Mouse (Mus musculus) A20 (cell line): ENCODE measurements around the gene Klk1b5.
"Not testable (repeated sequence)": the region's sequence is repeated elsewhere in the genome, so short reads cannot be mapped to it uniquely, and the experiment has no call there.

ENCODE experiments used
- DNase-seq: peaks from one replicate; pipeline ENCODE4 v3.0.0-alpha.2; 2011; ENCODE audit warnings: low read depth, low spot score

Gene Klk1b5

DNA sequence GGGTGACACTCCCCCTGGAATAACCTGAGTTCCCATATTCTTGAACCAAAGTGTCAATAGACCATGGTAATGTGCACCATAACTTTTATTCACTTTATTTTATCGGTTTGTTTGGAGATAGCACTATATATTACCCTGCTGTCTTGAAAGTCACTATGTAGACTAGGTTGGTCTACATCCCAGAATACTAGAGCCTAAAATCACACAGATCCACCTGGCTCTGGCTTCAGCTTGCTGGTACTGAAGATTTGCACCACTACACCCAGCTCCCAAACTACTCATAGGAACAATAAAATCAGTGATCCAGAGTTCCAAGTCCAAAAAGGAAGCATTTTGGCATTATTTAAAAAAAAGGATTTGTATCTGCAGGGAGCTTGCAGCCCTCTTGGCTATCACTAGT, at the start of gene Klk1b5:
Gene Klk1b5, plus strand, starts transcription at position 301 of the 400 bp plus-strand sequence.
- DNase-seq = no peak

DNA sequence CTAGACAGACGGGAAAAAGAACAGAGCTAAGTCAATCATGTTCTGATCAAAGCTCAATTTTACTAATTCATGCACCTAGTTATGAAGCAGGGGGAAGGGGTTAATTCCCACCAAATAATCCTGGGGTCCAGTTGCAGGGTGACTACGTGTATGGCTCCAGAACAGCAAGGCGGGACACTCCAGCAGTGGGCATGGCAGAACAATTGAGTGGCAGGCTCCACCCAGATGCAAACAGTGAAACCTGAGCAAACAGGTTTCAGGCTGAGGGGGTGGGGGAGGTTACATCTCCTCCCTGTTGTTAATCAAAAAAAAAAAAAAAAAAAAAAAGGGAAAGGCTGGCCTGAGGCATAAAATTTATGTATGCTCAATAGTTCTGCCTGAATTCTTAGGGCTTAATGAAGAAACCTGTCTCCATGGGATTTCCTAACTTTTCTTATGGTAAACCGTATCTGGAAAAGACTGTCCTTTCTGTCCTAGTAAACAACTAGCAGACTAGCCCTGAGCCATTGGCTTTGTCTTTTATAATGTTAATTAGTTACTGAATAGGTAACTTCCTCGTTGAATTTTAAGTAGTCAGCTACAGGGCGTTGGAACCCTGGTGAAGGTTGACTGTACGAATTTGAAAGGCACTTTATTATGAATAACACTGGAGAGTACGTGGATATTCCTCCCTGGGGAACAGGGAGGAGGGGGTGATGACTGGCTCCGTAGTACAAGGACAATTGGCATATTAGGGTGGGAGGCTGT, 36.3 kb upstream of the Klk1b5 start:
- no peak for DNase-seq

DNA sequence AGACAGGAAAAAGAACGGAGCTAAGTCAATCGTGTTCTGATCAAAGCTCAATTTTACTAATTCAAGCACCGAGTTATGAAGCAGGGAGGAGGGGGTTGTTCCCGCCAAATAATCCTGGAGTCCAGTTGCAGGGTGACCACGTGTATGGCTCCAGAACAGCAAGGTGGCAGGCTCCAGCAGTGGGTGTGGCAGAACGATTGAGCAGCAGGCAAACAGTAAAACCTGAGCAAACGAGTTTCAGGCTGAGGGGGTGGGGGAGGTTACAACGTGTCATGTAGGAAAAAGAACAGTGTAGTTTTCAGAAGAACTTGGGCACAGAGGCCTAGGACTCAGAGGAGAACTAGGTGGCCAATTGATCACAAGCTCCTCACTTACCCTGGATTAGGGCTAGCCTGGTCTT, 29.2 kb upstream of the Klk1b5 start:
- not testable (repeated sequence) for DNase-seq

DNA sequence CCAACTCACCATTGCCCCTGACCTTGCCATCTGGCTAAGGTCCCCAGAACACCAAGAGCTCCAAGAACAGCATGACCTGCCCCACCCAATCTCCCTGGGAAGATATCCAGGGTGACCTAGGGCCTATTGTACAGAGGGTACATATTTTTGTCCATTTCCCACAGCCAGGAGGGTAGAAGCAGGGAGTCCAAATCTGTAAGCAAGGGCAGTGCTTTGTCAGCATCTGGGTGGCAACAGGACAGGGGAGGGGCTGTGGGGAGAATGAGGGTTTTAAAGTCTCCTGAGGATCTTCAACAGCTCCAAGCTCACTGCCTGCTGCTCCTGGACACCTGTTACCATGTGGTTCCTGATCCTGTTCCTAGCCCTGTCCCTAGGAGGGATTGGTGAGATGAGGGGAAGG, 27.8 kb upstream of the Klk1b5 start, which contains the start of gene Klk1b24:
Gene Klk1b24, plus strand, starts transcription at position 301 of the 400 bp plus-strand sequence.
- not testable (repeated sequence) for DNase-seq

DNA sequence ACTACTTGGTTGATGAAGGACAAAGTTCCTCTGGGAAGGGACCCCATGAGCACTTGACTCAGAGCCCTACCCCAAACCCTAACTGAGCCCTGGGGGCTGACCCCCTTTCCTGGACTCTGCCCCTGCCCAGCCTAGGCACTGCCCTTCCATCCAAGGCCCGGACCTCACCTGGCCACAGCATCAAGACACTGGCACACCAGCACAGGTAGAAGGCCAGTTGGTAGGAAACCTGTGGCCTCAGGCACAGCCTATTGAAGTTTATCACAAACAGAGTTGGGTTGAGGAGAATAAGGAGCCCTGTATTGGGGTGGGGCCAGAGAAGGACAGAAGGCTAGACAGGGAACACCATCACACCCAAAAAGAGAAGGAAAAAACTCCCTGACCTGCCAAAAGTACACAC, 22.3 kb upstream of the Klk1b5 start:
- DNase-seq = not testable (repeated sequence)

DNA sequence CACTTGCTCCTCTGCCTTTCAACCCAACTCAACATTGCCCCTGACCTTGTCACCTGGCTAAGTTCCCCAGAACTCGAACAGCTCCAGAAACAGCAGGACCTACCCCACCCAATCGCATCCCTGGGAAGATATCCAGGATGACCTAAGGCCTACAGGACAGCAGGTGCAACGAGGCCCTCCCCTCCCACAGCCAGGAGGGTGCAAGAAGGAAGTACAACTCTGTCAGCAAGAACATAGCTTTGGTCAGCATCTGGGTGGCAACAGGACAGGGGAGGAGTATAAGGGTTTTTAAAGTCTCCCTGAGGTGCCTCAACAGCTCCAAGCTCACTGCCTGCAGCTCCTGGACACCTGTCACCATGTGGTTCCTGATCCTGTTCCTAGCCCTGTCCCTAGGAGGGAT, 17.9 kb upstream of the Klk1b5 start, which contains the start of gene Klk1b3:
Gene Klk1b3, plus strand, starts transcription at position 301 of the 400 bp plus-strand sequence.
- no peak for DNase-seq

DNA sequence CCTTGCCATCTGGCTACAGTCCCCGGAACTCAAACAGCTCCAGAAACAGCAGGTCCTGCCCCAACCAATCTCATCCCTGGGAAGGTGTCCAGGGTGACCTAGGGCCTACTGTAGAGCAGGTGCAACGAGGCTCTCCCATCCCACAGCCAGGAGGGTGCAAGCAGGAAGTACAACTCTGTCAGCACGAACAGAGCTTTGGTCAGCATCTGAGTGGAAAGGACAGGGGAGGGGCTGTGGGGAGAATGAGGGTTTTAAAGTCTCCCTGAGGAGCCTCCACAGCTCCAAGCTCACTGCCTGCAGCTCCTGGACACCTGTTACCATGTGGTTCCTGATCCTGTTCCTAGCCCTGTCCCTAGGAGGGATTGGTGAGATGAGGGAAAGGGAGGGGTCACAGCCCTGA, 8.6 kb upstream of the Klk1b5 start, which contains the start of gene Klk1b4:
Gene Klk1b4, plus strand, starts transcription at position 301 of the 400 bp plus-strand sequence.
- DNase-seq = not testable (repeated sequence)

DNA sequence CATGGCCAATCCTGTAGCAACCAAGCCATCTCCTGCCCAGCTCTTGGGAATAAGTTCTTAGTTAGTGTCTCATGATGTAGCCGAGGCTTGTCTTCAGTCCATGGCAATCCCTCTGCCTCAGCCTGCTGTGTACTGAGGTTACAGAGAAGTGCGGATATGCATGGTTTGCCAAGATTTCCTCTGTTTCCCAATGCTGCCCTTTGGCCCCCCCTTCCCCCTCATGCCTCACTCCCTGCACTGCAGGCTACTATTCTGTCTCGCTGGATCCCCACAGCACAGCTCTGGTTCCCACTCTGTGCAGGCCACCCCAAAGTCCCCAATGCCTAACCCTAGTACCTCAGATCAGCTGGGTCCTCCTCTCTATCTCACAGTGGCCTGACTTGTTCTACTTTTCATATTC, 7.4 kb upstream of the Klk1b5 start:
- DNase-seq = no peak

DNA sequence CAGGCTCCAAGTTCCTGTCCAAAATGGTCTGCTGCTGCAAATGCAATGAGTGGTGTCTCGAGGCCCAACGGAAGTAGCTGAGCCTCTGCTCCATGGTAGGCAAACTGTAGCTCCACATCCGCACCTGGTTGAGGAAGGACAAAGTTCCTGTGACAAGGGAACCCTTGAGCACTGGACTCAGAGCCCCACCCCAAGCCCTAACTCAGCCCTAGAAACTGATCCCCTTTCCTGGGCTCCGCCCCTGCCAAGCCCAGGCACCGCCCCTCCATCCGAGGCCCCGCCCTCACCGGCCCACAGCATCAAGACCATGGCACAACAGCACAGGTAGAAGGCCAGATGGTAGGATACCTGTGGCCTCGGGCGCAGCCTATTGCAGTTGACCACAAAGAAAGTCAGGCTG, 5.9 kb downstream of the Klk1b5 start:
- not testable (repeated sequence) for DNase-seq

DNA sequence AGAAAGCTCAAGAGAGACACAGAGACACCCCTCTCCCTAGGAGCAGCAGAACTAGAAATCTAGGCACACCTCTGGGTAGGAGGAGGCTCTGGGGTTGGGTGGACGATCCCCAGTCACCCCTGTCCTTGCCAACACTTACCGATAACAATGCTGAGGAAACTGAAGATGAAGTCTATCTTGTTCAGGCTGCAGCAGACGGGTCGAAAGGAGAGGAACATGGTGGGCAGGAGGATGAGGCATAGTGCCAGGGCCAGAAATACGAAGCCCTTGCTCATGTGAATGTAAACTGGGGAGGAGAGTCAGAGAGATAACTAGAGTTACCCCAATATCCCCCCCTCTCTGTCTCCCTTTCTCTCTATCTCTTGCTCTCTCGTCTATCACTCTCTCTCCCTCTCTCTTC, 6.6 kb downstream of the Klk1b5 start:
- DNase-seq = not testable (repeated sequence)

DNA sequence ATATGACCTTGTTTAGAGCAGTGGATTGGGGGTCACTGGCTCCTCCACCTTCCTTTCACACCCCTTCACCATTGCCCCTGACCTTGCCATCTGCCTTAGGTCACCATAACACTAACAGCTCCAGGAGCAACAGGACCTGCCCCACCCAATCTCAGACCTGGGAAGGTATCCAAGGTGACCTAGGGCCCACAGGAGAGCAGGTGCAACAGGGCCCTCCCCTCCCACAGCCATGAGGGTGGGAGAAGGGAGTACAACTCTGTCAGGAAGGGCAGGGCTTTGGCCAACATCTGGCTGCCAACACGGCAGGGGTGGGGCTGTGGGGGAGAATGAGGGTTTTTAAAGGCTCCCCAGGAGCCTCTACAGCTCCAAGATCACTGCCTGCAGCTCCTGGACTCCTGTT, 9.3 kb downstream of the Klk1b5 start, which contains the start of gene Klk1:
Gene Klk1, plus strand, starts transcription at position 285 of the 400 bp plus-strand sequence.
- no peak for DNase-seq

DNA sequence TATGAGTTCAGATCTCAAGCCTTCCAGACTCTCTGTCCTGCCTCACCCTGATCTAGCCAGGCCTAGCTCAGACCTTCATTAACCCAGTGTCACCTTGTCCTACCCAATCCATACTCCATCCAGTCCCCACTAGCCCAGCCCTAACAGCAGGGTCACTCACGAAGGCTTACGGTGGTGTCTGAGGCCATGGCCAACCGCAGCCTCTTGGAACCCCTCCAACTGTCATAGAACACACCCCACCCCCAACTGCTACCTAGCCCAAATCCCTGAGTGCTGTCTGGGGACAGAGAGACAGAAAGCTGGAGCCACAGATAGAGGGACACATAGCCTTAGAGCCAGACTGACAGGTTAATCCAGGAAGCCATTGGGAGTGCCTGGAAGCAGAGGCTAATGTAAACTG, 20.2 kb downstream of the Klk1b5 start, which contains the start of gene Gm36864:
Gene Gm36864, plus strand, starts transcription at position 269 of the 400 bp plus-strand sequence.
- DNase-seq = no peak

DNA sequence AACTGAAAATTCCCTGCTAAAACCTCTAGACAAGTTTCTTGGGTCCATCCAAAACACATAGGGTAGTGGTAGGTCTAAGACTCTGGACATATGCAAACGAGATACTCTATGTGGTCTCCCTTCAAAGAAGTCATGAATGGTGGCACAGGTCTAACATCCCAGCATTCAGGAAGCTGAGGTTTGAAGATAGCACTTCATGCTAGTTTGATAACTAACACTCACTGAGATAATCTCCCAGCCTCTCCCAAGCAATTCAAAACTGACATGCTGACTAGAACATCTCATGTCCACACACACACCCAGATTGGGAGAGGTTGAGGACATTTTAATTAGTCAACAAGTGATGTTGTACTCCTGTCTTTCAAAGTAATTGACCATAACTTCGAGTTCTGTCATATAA, 24.2 kb downstream of the Klk1b5 start:
- no peak for DNase-seq

DNA sequence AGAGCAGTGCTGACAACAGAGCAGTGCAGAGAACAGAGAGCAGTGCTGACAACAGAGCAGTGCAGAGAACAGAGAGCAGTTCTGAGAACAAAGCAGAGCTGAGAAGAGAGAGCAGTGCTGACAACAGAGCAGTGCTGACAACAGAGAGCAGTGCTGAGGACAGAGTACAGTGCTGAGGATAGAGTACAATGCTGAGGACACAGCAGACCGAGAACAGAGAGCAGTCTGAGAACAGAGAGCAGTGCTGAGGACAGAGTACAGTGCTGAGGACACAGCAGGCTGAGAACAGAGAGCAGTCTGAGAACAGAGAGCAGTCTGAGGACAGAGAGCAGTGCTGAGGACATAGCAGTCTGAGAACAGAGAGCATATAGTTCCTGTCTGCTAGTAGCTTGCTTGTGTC, 25.0 kb downstream of the Klk1b5 start:
- no peak for DNase-seq

DNA sequence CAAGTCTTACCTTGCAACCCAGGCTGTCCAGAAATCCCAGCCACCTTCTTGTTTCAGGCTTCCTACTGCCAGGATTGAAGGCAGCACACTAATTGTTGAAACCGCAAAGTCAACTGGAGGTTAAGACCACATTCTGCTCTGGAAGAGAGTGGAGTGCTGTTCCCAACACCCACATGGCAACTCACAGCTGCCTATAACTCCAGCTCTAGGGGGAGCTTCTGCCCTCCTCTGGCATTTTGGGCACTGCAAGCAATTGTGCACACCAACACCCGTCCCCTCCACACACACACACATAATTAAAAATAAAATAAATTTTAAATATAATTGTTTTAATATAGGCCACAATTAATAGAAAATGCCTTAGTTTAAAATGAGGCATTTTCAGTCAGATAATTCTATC, 25.4 kb downstream of the Klk1b5 start:
- no peak for DNase-seq

DNA sequence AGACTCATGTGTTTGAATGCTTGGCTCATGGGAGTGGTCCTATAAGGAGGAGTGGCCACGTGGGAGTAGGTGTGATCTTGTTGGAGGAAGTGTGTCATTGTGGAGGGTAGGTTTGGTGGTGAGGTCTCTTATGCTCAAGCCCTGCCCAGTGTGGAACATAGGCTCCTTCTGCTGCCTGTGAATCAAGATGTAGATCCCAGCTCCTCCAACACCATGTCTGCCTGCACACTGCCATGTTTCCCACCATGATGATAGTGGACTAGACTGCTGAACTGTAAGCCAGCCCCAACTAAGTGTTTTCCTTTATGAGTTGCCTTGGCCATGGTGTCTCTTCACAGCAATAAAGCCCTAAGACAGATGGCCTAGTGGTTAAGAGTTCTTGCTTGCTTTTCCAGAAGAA, 28.3 kb downstream of the Klk1b5 start:
- DNase-seq = no peak

DNA sequence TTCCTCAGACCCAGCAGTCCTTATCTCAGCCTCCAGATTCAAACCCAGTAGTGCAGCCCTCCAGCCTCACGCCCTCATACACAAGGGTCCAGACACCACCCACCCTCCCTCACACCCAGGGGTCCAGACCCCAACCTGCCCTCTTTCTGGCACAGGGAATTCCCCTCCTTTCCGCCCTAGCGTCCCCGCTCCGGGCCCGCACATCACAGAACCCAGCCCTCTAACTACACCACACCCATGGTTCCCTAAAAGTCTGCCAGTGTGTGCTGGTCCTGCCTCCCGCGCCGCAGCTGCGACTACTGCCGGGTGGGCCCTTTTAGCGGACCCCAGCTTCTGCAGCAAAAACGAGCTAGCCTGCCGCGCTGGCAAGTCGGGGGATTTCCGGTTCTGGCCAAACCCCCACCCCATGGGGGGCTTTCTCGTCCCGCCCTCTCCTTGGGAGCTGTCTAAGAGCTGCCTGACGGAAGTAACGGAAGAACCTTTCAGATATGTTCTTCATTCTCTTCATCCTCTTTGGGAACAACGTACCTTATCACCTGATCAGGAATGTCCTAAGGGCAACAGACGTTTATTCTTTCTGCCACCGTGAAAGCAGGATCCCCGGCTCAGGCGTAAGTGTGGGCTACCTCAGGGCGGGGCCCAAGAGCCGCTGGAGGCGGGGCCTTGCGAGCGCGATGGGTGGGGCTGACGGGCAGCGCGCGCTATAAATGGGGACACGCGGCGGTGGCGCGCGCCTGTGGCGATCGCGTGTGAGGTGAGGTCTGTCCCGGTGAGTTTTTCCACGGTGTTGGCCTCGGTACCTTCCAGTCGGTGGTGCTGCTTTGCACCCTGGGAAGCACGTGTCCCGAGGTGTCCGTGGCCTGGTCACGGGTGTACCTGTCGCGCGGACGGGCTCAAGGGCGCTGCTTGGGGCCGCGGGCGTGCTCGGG, 30.6 kb downstream of the Klk1b5 start, which contains the start of the genes 1700028J19Rik and 2410002F23Rik:
Gene 1700028J19Rik, minus strand, starts transcription at position 641 of the 929 bp plus-strand sequence.
Gene 2410002F23Rik, plus strand, starts transcription at position 668 of the 929 bp plus-strand sequence.
- DNase-seq = peak; percentile 94

DNA sequence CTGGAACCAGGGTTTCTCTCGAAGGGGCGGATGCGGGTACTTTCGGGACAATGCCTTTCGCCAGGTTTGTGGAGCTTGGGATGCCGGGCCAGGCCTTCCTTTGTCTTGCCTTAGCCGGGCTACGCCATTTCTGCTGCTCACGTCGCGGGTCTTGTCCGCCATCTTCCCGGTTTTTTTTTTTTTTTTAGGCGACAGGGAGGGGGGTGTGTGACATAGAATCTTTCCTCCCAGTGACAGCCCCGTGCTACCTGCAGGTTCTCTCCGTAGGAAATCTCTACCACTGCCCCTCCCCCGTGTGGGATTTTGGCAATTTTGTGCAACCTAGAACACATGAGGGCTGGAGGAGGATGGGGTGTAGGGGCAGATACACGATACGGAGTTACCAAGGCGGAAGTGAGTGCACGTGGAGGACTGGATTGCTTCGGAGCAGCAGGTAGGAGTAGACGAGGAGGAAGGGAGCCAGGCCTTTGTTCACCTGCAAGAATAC, 31.3 kb downstream of the Klk1b5 start:
- DNase-seq = peak; percentile 81

DNA sequence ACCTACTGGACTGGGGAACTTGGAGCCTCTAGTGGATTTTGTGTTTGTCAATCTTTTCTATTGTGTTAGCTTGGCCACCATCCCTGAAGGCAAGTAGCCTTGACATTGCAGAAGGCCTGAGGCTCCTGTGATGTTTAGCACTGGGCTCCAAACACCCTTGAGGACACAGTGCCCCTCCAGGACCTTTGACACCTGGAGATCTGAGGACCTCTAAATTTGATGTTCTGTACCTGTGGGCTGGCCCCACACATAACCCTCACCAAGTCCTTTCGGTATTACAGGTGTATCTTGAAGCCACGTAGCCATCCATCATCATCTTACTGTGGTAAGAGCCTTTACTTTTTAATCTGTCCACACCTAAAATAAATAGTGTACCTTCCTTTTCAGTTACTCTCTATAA, 32.2 kb downstream of the Klk1b5 start:
- DNase-seq = no peak

DNA sequence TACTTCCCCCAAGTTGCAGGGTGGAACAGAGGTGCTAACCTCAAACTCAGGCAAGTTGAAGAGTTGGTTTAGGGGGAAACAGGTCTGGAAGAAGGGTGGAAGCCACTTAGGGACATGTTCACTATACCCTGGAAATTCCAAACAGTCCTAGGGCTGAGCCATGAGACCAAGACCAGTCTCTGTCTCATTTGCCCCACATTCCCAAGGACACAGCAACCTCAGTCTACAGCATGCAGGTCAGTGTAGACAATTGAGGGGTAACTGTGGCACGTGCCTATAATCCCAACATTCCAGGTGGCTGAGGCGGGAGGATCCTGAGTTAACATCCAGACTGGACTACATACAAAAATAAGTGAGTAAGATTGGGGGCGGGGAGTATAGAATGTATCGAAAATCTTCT, 33.5 kb downstream of the Klk1b5 start:
- DNase-seq = no peak

DNA sequence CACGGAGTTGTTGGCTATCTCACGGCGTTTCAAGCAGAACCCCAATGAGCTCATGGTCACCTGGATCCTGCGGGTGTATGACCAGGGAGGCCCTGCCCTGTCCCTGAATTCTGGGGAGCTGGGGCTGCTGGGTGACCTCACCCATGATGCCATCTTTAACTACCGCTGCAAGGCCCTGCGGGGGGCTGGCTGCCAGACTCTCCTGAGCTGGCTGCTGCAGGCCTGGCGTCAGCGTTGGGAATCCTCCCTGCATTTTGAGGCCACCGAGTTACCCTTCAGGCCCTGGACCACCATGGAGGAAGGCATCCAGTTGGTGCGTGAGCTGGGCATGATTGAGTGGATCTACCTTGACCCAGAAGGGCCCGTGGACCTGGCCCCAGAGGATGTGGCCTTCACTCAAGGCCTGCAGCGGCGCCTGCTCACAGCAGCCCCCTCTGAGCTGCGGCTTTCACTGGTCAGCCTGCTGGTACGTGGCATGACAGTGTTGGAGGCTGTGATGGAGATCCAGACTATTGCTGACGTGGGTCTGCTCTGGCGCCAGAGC, 35.1 kb downstream of the Klk1b5 start:
- not testable (repeated sequence) for DNase-seq
